Mouse (Mus musculus) ES-Bruce4 (cell line): ENCODE measurements around the gene Chmp6. TPM values are rescaled to one million over a fixed set of nuclear protein-coding genes. Genes with fewer than 3 reads are reported as not detected.

Experiments used
- H3K27ac ChIP-seq: 2 replicates; pipeline ENCODE4 v1.5.1; 2012; ENCODE audit warnings: low read length, inconsistent platforms; ENCODE audit not compliant: insufficient read depth
- H3K27me3 ChIP-seq: 2 replicates; pipeline ENCODE4 v1.6.1; 2012; ENCODE audit warnings: mild to moderate bottlenecking, low read length, inconsistent platforms; ENCODE audit not compliant: control insufficient read depth, poor library complexity, insufficient read depth, severe bottlenecking
- H3K36me3 ChIP-seq: 2 replicates; pipeline ENCODE4 v1.6.1; 2012; ENCODE audit warnings: inconsistent platforms, mild to moderate bottlenecking, low read length, moderate library complexity; ENCODE audit not compliant: control insufficient read depth, poor library complexity, insufficient read depth, severe bottlenecking
- H3K4me1 ChIP-seq: one replicate; pipeline ENCODE4 v1.8.1; 2011; ENCODE audit warnings: low read length; ENCODE audit not compliant: control insufficient read depth, insufficient read depth
- H3K4me3 ChIP-seq: 2 replicates; pipeline ENCODE4 v1.5.1; 2011; ENCODE audit warnings: low read depth, mild to moderate bottlenecking, low read length
- H3K9ac ChIP-seq: 2 replicates; pipeline ENCODE4 v1.6.1; 2012; ENCODE audit warnings: low read depth, mild to moderate bottlenecking, inconsistent platforms; ENCODE audit not compliant: poor library complexity, severe bottlenecking
- H3K9me3 ChIP-seq: replicated peaks from 2 replicates; pipeline ENCODE4 v1.6.1; 2012; ENCODE audit warnings: mild to moderate bottlenecking, low read length, inconsistent platforms; ENCODE audit not compliant: control insufficient read depth, poor library complexity, insufficient read depth, severe bottlenecking
- CTCF ChIP-seq: IDR thresholded peaks from one replicate; pipeline ENCODE4 v1.8.1; 2011; ENCODE audit warnings: low read depth, low read length
- EP300 ChIP-seq: IDR thresholded peaks from 2 replicates; pipeline ENCODE4 v1.6.1; 2011; ENCODE audit warnings: low read depth, low read length; ENCODE audit not compliant: insufficient read depth
- POLR2A ChIP-seq: IDR thresholded peaks from one replicate; pipeline ENCODE4 v1.8.1; 2011; ENCODE audit warnings: low read length; ENCODE audit not compliant: insufficient read depth
- polyA plus RNA-seq: library from polyadenylated mRNA; stranded (reverse); fragments of >200 nt; gene quantifications from 2 replicates; pipeline ENCODE4 v1.2.4, GENCODE M21; 2011; ENCODE audit warnings: low read depth; ENCODE audit not compliant: missing spikeins, insufficient read depth, insufficient read length

Gene Chmp6
- polyA plus RNA-seq, 1 experiment = 25.4 TPM

GRCm38 (mm10) chr11:119918521-119918920 is 5.3 kb downstream of the Chmp6 start:
- TF ChIP-seq EP300 (no peak), POLR2A (no peak), CTCF (no peak)
- Histone ChIP-seq H3K36me3 (peaks cover 10% of the 10 kb centered on the region), H3K4me1 (no peaks in the 10 kb centered on the region), H3K4me3 (no peak overlapping the region), H3K27me3 (no peaks in the 10 kb centered on the region), H3K9ac (no peak overlapping the region), H3K9me3 (no peaks in the 10 kb centered on the region), H3K27ac (no peak overlapping the region)

- Histone ChIP-seq H3K9me3 (no peaks in the 10 kb centered on the region), H3K27me3 (no peaks in the 10 kb centered on the region), H3K27ac (no peak overlapping the region), H3K36me3 (peaks cover 10% of the 10 kb centered on the region), H3K4me1 (no peaks in the 10 kb centered on the region), H3K4me3 (no peak overlapping the region), H3K9ac (no peak overlapping the region)
- TF ChIP-seq POLR2A (no peak), EP300 (no peak), CTCF (no peak)
These were observed 6.2 kb downstream of the Chmp6 start for GRCm38 (mm10) chr11:119919432-119919831.

- H3K9ac ChIP-seq = no peak overlapping the region
- H3K4me1 ChIP-seq = no peaks in the 10 kb centered on the region
- H3K4me3 ChIP-seq = no peak overlapping the region
- peaks cover 10% of the 10 kb centered on the region for H3K36me3 ChIP-seq
- peak; percentile 88 for TF ChIP-seq CTCF
- no peak for TF ChIP-seq POLR2A
- H3K27ac ChIP-seq = no peak overlapping the region
- H3K27me3 ChIP-seq = no peaks in the 10 kb centered on the region
- H3K9me3 ChIP-seq = no peaks in the 10 kb centered on the region
These were observed 6.7 kb downstream of the Chmp6 start for GRCm38 (mm10) chr11:119919897-119920296.

- TF ChIP-seq EP300 (no peak), CTCF (no peak), POLR2A (no peak)
- H3K27ac ChIP-seq = no peak overlapping the region
- H3K4me3 ChIP-seq = no peak overlapping the region
- no peaks in the 10 kb centered on the region for H3K9me3 ChIP-seq
- H3K4me1 ChIP-seq = no peaks in the 10 kb centered on the region
- H3K9ac ChIP-seq = no peak overlapping the region
- no peaks in the 10 kb centered on the region for H3K27me3 ChIP-seq
- H3K36me3 ChIP-seq = peaks cover 10% of the 10 kb centered on the region
These were observed 7.4 kb downstream of the Chmp6 start for GRCm38 (mm10) chr11:119920668-119921067.

GRCm38 (mm10) chr11:119925176-119925575 is 11.9 kb downstream of the Chmp6 start:
- Histone ChIP-seq H3K27ac (no peak overlapping the region), H3K27me3 (no peaks in the 10 kb centered on the region), H3K36me3 (no peaks in the 10 kb centered on the region), H3K9ac (no peak overlapping the region), H3K4me1 (peaks cover 3% of the 10 kb centered on the region), H3K4me3 (no peak overlapping the region), H3K9me3 (no peaks in the 10 kb centered on the region)
- no peak for TF ChIP-seq POLR2A

GRCm38 (mm10) chr11:119926762-119927161 is 13.5 kb downstream of the Chmp6 start:
- TF ChIP-seq EP300 (no peak), CTCF (no peak), POLR2A (no peak)

More at GRCm38 (mm10) chr11:119926762-119927161, 13.5 kb downstream of the Chmp6 start:
- H3K36me3 ChIP-seq = no peaks in the 10 kb centered on the region
- H3K4me3 ChIP-seq = no peak overlapping the region
- H3K27me3 ChIP-seq = no peaks in the 10 kb centered on the region
- H3K9me3 ChIP-seq = no peaks in the 10 kb centered on the region; the same call in 1 of the 2 replicates
- H3K9ac ChIP-seq = no peak overlapping the region
- H3K27ac ChIP-seq = no peak overlapping the region
- peaks cover 5% of the 10 kb centered on the region for H3K4me1 ChIP-seq
